20 mouse cellular contexts compared by ENCODE assay signal in genomic region chr2:169826833-169827232, GRCm38 (mm10).
A peak's percentile ranks its signal among the peaks of the same experiment; 100 is the strongest.
DNase-seq lines count a peak whose midpoint lies in the region; ATAC-seq lines count a peak whose summit lies in the region.
"Had no signal": no experiment of that assay in that cellular context is flagged by ENCODE, and none has a peak within 500 bp of the region (broad histone marks: within the 10 kb centered on the region; RNA-seq: fewer than 3 reads in every experiment).

No protein-coding gene starts in this region.

- peaks cover 9% of the 10 kb centered on the region for H3K4me1 ChIP-seq in embryonic facial prominence, embryonic 13.5 days
- H3K4me1 ChIP-seq in embryonic facial prominence, embryonic 10.5 days: peaks cover 19% of the 10 kb centered on the region
- H3K4me1 ChIP-seq in kidney, embryonic 14.5 days (ENCODE audit: control insufficient read depth, insufficient read depth, low read length): peaks cover 21% of the 10 kb centered on the region
- H3K4me1 ChIP-seq in lung, embryonic 16.5 days (replicated peaks; ENCODE audit: control insufficient read depth, insufficient read depth, low read length): peaks cover 15% of the 10 kb centered on the region
- H3K4me1 ChIP-seq in intestine, embryonic 16.5 days (ENCODE audit: control insufficient read depth, insufficient read depth, low read length): 0 out of 2 replicates have a peak, but pooled peaks cover 3% of the 10 kb centered on the region

- 62% methylated on average over 8 of the region's 8 CpGs for WGBS in embryonic facial prominence, embryonic 13.5 days
- WGBS in embryonic facial prominence, embryonic 10.5 days: 69% methylated on average over 8 of the region's 8 CpGs
- 11% methylated on average over 8 of the region's 8 CpGs for WGBS in kidney, embryonic 14.5 days
- WGBS in lung, embryonic 16.5 days: 26% methylated on average over 8 of the region's 8 CpGs
- 61% methylated on average over 8 of the region's 8 CpGs for WGBS in intestine, embryonic 16.5 days

- no peaks in the 10 kb centered on the region for H3K36me3 ChIP-seq in embryonic facial prominence, embryonic 13.5 days
- no peaks in the 10 kb centered on the region for H3K36me3 ChIP-seq in embryonic facial prominence, embryonic 10.5 days (replicated peaks)
- no peaks in the 10 kb centered on the region for H3K36me3 ChIP-seq in kidney, embryonic 14.5 days (ENCODE audit: control insufficient read depth, insufficient read depth, low read length)
- no peaks in the 10 kb centered on the region for H3K36me3 ChIP-seq in lung, embryonic 16.5 days (ENCODE audit: control insufficient read depth, insufficient read depth, low read length)
- no peaks in the 10 kb centered on the region for H3K36me3 ChIP-seq in intestine, embryonic 16.5 days (ENCODE audit: control insufficient read depth, insufficient read depth, low read length)
- H3K36me3 ChIP-seq: embryonic facial prominence, embryonic 15.5 days; midbrain, embryonic 13.5 days had no signal

- no peak overlapping the region for H3K4me3 ChIP-seq in embryonic facial prominence, embryonic 13.5 days
- no peak overlapping the region for H3K4me3 ChIP-seq in embryonic facial prominence, embryonic 10.5 days
- no peak overlapping the region for H3K4me3 ChIP-seq in kidney, embryonic 14.5 days (ENCODE audit: low read length)
- H3K4me3 ChIP-seq in lung, embryonic 16.5 days (ENCODE audit: low read length): no peak overlapping the region; the same call in 1 of the 2 replicates
- H3K4me3 ChIP-seq in intestine, embryonic 16.5 days (ENCODE audit: low read length): no peak overlapping the region
- H3K4me3 ChIP-seq: embryonic facial prominence, embryonic 15.5 days; left cerebral cortex, adult 2 months; midbrain, embryonic 13.5 days had no signal

- H3K27ac ChIP-seq in embryonic facial prominence, embryonic 13.5 days: no peak overlapping the region
- no peak overlapping the region for H3K27ac ChIP-seq in embryonic facial prominence, embryonic 10.5 days (replicated peaks)
- no peak overlapping the region for H3K27ac ChIP-seq in kidney, embryonic 14.5 days (ENCODE audit: low read depth, low read length)
- no peak overlapping the region for H3K27ac ChIP-seq in lung, embryonic 16.5 days (ENCODE audit: low read length)
- peak overlapping the region; percentile 33; the same call in 1 of the 2 replicates for H3K27ac ChIP-seq in intestine, embryonic 16.5 days (ENCODE audit: low read length)
- H3K27ac ChIP-seq: embryonic facial prominence, embryonic 15.5 days; left cerebral cortex, adult 2 months; midbrain, embryonic 13.5 days had no signal

- no peak for ATAC-seq in embryonic facial prominence, embryonic 13.5 days (ENCODE audit: insufficient number of reproducible peaks, insufficient read depth, low FRiP score, low TSS enrichment, low read depth)
- ATAC-seq in kidney, embryonic 14.5 days (ENCODE audit: low FRiP score, low TSS enrichment): peak; percentile 67
- peak; percentile 60; the same call in 1 of the 2 replicates for ATAC-seq in lung, embryonic 16.5 days (ENCODE audit: low read depth)
- no peak for ATAC-seq in intestine, embryonic 16.5 days
- ATAC-seq: activated CD4-positive, CD25-positive, alpha-beta regulatory T cell, adult 4 months; liver, postnatal 0 days; midbrain, embryonic 13.5 days had no signal

- no peaks in the 10 kb centered on the region for H3K27me3 ChIP-seq in embryonic facial prominence, embryonic 13.5 days
- no peaks in the 10 kb centered on the region for H3K27me3 ChIP-seq in embryonic facial prominence, embryonic 10.5 days (replicated peaks; ENCODE audit: low read depth, poor library complexity, severe bottlenecking)
- no peaks in the 10 kb centered on the region for H3K27me3 ChIP-seq in kidney, embryonic 14.5 days (ENCODE audit: control insufficient read depth, insufficient read depth, low read length)
- H3K27me3 ChIP-seq in lung, embryonic 16.5 days (ENCODE audit: control insufficient read depth, insufficient read depth, low read depth, low read length): no peaks in the 10 kb centered on the region; the same call in 1 of the 2 replicates
- H3K27me3 ChIP-seq in intestine, embryonic 16.5 days (replicated peaks; ENCODE audit: control insufficient read depth, insufficient read depth, low read length): no peaks in the 10 kb centered on the region
- H3K27me3 ChIP-seq: embryonic facial prominence, embryonic 15.5 days; midbrain, embryonic 13.5 days had no signal

- H3K9ac ChIP-seq in embryonic facial prominence, embryonic 13.5 days: no peak overlapping the region
- no peak overlapping the region; the same call in 1 of the 2 replicates for H3K9ac ChIP-seq in kidney, embryonic 14.5 days (ENCODE audit: low read depth, low read length)
- no peak overlapping the region for H3K9ac ChIP-seq in lung, embryonic 16.5 days (ENCODE audit: low read length)
- peak overlapping the region; percentile 37; the same call in 1 of the 2 replicates for H3K9ac ChIP-seq in intestine, embryonic 16.5 days (ENCODE audit: low read depth, low read length)
- H3K9ac ChIP-seq: embryonic facial prominence, embryonic 15.5 days; liver, postnatal 0 days; midbrain, embryonic 13.5 days had no signal

- H3K9me3 ChIP-seq in embryonic facial prominence, embryonic 13.5 days: no peaks in the 10 kb centered on the region
- no peaks in the 10 kb centered on the region for H3K9me3 ChIP-seq in embryonic facial prominence, embryonic 10.5 days
- peaks cover 2% of the 10 kb centered on the region; the same call in 1 of the 2 replicates for H3K9me3 ChIP-seq in kidney, embryonic 14.5 days (ENCODE audit: control insufficient read depth, low read length)
- no peaks in the 10 kb centered on the region for H3K9me3 ChIP-seq in lung, embryonic 16.5 days (ENCODE audit: control insufficient read depth, low read length)
- peaks cover 3% of the 10 kb centered on the region; the same call in 1 of the 2 replicates for H3K9me3 ChIP-seq in intestine, embryonic 16.5 days (ENCODE audit: control insufficient read depth, low read length)
- H3K9me3 ChIP-seq: embryonic facial prominence, embryonic 15.5 days; midbrain, embryonic 13.5 days had no signal

- 0 out of 2 replicates have a peak overlapping the region, but pooled peaks have one; percentile 14 for H3K4me2 ChIP-seq in embryonic facial prominence, embryonic 13.5 days
- H3K4me2 ChIP-seq in kidney, embryonic 14.5 days (replicated peaks; ENCODE audit: low read depth, low read length): peak overlapping the region; percentile 42
- H3K4me2 ChIP-seq in lung, embryonic 16.5 days (ENCODE audit: low read depth, low read length): peak overlapping the region; percentile 55
- H3K4me2 ChIP-seq in intestine, embryonic 16.5 days (ENCODE audit: low read depth, low read length): no peak overlapping the region
- H3K4me2 ChIP-seq: embryonic facial prominence, embryonic 15.5 days; liver, embryonic 11.5 days; midbrain, embryonic 13.5 days had no signal

- no peak for DNase-seq in embryonic facial prominence, embryonic 10.5 days (ENCODE audit: low spot score)
- DNase-seq in kidney, adult 18-20 months: no peak
- DNase-seq in lung, postnatal 4 days: no peak
- no peak for DNase-seq in right cerebral cortex, adult 2 months (ENCODE audit: low spot score in 2 of 2)
- DNase-seq: adrenal gland, postnatal 10 days; cerebellum, adult 2 months; cerebellum, postnatal 25 days; kidney, adult 8-10 months; liver, postnatal 0 days; retina, postnatal 1 day; thymus, postnatal 25 days had no signal

Comparison
In these comparisons a context has a peak if more than half of its experiments do, and no peak if none do; other contexts are left out.
1. ATAC-seq: peak in kidney, embryonic 14.5 days (single experiment) and lung, embryonic 16.5 days (single experiment); none in embryonic facial prominence, embryonic 13.5 days (single experiment) and intestine, embryonic 16.5 days (single experiment).